Mouse (Mus musculus): Measurements from ENCODE around the gene Mypop.

- TF ChIP-seq CTCF (IDR thresholded peaks at IDR 0.05; ENCODE audit: extremely low read depth, insufficient read depth, insufficient read length, insufficient replicate concordance), result no peak
- no peak for TF ChIP-seq POLR2A (IDR thresholded peaks at IDR 0.05; ENCODE audit: low read depth, low read length)
Observed at GRCm38 (mm10) chr7:18958384-18958766, 32.7 kb upstream of the Mypop start.

Measured in spleen, adult 2 months (tissue).